Mouse (Mus musculus) T-helper 2 cell (primary cell): ENCODE results near the gene Sypl2.
"Not testable (repeated sequence)": the region's sequence is repeated elsewhere in the genome, so short reads cannot be mapped to it uniquely, and the experiment has no call there.

Source experiments
- in situ Hi-C: fragments of 300-600 bp; cut with MboI, MseI; formaldehyde crosslinking; loops from one replicate; pipeline ENCODE4 v1.15.1; 2025; ENCODE audit warnings: high pct_unique_total_duplicates

The Sypl2 gene

GRCm38 (mm10) chr3:108226558-108227350 is at the start of gene Sypl2:
Gene Sypl2 (minus strand): TSS chr3:108226648.
- in situ Hi-C loops, result no loop called here

DNA sequence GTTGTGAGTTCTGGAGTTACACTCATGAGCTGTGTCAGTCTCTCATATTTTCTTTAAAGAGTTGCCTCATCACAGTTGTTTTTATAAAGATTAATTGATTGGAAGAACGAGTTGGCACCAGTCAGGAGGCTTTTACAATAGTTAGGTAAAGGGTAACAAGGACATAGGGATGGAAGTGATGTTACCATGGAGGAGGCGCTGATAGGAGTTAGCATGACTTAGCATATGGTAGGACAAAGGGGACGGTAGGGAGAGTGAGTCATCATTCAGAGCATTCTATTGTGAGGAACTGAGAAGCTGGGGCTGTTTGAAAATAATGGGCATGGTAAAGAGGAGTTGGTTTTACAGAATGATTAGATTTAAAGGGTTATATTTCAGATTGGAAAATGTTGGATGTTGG is 32.9 kb upstream of the Sypl2 start:
- in situ Hi-C loops, result no loop called here

DNA sequence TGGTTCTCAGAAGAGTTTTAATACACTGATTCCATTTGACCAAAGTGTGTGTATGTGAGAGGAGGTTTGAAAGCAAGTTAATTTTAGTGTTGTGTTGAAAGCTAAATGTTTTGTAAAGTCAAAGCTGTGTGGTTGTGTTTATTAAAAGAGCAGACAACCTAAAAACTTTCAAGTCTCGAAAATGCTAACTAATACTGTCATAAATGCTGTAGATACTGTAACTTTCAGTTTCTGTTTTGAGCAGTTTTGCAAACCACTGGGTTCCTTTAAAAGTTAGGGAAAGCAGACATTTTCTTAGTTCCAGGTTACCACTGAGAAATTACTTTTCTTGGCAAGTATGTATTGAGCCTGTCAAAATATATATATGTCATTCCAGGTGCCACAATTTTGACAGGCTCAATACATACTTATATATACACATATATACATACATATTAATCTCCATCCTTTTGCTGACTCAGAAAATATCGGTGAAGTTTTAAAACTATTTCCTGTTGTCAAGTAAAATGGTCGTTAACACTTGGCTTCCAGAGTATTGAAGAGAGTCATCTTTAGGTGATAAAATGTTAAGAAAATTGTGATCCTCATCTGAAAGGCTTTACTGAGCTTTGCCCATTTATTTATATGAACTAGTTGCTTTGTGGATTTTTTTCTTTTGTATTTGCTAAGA is 31.5 kb upstream of the Sypl2 start:
- in situ Hi-C loops, result no loop called here

- in situ Hi-C loops, result no loop called here
Measured at GRCm38 (mm10) chr3:108256719-108257637, 30.5 kb upstream of the Sypl2 start, which contains the start of gene Psma5. Gene Psma5 (plus strand): TSS chr3:108256926.

DNA sequence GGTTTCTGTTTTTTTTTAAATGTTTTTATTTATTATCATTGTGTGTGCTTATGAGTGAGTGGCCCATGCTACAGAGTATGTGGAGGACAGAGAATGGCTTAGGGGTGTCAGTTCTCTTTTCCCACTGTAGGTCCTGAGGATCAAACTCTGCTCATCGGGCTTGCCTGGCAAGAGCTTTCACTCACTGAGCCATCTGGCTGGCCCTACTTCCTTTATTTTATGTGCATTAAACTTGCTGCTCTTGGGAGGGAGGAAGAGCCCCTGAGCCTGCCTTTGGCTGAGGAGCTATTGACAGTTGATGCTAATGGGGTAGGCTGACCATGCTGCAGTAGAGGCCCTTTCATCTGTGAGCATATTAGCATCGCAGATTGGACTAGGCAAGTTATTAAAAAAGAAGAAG is 20.4 kb upstream of the Sypl2 start:
- in situ Hi-C loops, result no loop called here

- in situ Hi-C loops, result no loop called here
Measured at GRCm38 (mm10) chr3:108241243-108241839, 14.9 kb upstream of the Sypl2 start.

DNA sequence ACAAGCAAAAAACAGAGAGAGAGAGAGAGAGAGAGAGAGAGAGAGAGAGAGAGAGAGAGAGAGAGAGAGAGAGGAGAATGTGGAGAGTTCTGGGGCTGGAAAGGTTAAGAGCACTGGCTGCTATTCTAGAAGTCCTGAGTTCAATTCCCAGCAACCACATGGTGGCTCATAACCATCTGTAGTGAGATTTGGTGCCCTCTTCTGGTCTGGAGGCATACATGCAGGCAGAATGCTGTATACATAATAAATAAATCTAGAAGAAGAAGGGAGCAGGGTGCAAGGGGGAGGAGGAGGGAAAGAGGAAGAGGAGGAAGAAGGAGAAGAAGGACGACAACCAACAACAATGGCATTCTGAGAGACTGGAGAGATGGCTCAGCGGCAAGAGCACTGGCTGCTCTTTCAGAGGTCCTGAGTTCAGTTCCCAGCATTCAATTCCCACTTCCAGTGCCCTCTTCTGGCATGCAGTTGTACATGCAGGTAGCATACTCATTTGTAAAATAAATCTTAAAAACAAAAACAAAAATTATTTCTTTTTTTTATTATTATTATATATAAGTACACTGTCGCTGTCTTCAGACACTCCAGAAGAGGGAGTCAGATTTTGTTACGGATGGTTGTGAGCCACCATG is 11.1 kb upstream of the Sypl2 start:
- in situ Hi-C loops, result not testable (repeated sequence)

DNA sequence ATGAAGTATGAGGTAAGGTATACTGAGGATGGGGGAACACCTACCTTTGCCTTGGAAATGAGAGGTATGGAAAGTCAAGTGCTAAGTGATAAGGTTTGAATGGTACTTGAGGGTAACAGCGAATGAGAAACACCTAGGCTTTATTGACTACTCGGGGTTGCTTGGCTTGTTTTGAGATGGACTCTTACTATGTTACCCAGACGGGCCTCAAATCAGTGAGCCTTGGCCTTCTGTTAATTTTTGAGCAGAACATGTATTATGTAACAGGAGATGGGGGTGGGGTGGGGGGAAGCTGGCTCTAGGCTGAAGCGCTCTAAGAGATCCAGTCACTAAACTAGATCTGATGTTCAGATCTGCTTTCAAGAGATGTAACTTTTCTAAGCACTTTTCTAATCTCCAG is 5.2 kb upstream of the Sypl2 start:
- in situ Hi-C loops, result no loop called here

DNA sequence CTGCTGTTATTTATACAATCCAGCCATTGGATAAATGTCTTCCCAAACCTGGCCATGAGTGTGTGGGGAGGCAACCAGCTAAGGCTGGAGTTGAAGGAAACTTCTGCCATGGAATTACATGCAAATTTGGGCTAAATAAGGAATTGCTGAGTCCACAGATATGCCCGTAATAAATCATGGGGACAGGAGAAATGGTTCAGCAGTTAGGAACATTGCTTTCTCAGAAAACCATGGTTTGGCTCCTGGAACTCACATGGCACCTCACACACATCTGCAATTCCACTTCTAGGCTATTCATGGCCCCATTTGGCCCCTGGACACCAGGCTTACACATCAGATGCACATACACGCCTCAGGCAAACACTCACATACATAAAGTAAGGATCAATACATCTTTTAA is 1.1 kb upstream of the Sypl2 start:
- in situ Hi-C loops, result no loop called here

- in situ Hi-C loops, result no loop called here
Measured at GRCm38 (mm10) chr3:108225711-108226557, 514 bp downstream of the Sypl2 start.

DNA sequence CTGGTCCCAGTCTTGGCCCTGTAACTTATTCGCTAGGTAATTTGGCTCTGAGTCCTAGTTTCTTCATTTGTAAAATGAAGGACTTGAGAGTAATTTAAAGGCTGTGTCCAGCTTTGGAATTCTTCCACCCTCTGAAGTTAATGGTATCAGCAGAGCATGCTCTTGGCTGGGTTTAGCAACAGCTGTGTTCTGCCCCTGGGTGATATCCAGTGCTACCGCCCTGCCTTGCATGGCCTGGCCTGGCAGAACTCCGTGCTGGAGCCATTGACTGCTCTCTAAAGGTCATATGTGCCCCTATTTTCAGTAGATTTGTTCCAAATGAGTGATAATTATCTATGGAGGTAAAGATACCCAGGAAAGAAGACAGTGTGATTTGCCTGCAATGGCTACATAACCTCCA is 5.8 kb downstream of the Sypl2 start:
- in situ Hi-C loops, result no loop called here

GRCm38 (mm10) chr3:108214734-108215133 is 11.7 kb downstream of the Sypl2 start:
- in situ Hi-C loops, result no loop called here

DNA sequence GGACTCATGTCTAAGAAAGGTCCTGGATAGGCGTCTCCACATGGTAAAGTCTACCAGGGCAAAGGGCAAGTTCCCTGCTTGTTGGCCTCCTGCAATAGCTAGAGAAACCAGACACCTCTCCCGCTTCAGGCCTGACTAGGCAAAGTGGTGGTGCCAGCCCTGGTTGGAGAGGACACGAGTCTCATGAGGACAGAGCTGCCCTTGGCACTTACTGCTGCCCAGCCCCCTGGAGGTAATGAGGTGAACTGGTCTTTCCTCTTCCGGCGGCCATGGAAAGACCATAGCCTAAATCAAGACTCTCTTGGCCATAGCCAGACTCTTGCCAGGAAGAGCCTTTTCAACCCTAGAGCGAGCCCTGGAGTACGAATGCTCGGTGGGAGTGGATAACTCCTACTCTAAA is 14.0 kb downstream of the Sypl2 start:
- in situ Hi-C loops, result no loop called here

DNA sequence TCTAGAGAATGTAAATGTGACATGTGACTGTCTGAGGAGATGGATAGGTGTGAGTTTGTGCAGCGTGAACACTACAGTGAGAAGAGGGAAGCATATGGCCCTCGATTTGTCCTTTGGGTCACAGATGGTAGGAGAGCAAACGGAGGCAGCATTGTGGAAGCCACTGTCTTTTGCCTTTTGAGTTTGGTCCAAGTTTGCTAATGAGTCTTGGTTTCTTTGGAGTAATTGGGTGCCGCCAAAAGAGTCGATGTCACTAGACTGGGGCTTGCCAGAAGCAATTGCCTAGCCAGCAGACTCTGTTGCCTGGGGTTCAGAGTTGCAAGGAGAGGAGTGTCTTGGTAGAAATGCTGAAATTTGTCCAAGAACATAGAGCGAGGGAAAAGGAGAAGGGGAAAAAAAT is 14.6 kb downstream of the Sypl2 start:
- in situ Hi-C loops, result no loop called here

- in situ Hi-C loops, result no loop called here
Measured at GRCm38 (mm10) chr3:108210771-108211139, 15.7 kb downstream of the Sypl2 start, which contains the start of gene Atxn7l2. Gene Atxn7l2 (minus strand): TSS chr3:108210934.

DNA sequence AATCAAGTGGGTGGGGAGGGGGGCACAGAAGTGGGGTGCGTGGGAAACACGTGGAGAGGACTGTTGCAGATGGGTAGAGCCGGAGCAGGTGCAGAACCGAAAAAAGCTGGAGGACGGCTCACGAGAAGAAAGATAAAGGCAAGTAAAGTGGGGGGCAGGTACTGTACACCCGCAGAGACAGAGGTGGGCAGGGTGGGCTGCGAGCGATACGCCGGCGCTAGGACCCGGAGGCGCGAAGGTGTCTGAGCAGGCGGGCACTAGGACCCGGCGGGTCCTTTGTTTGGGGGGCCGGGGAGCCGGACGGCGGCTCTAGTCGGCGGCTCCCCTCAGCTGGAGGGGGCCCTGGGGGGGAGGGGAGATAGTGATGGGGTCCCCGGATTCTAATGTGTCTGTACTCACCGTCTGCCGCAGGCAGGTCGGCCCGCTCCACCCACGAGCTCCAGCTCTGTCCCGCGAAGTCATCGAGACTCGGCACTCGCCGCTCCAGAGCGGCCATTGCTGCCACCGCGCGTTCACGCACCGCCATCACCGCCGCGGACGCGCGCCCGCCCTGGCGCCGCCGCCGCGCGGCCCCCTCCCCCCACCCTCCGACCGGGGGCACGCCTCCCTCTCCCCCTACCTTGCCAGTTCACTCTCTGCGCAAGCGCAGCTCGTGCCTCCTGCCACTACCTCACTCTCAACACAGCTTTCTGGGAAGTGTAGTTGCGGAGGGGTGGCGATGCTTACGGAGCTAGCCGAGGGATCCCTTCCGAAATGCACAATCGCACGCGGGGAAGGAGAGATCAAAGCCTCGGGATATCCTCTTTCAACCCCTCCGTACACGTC is 16.3 kb downstream of the Sypl2 start:
- in situ Hi-C loops, result no loop called here

DNA sequence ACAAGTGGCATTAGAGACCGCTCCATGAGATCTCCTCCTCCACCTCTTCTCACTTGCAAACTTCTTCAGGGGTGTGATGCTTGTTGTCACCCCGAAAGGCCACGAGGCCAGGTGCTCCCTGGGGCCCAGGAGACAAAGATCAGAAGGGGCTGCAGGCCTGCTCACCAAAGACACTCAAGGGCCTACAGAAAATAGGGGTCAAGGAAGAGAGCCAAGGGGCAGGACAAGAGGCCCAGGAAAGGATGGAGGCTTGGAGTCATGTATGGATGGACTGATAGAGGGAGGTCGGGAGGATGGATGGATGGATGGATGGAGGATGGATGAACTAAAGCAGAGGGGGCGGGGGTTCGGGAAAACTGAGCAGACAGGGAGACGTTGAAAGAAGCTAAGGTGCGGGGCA is 16.9 kb downstream of the Sypl2 start:
- in situ Hi-C loops, result no loop called here

DNA sequence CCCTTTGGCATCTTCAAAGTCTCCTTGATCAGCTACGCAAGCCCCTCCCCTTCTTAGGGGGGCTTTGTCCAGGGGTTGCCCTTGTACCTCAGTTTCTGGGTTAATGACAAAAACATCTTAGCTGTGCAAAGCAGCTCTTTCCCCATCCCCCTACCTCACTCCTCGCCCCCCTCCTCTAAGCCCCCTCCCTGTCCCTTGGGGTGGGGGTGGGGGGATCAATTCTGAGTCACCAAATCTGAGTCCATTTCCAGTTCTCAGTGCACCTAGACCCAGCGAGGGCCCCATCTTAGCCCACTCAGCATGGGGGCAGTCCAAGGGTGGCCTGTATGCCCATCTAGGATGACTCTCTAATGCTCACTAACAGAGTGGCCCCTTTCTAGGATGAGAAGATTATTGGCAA is 17.4 kb downstream of the Sypl2 start:
- in situ Hi-C loops, result no loop called here

DNA sequence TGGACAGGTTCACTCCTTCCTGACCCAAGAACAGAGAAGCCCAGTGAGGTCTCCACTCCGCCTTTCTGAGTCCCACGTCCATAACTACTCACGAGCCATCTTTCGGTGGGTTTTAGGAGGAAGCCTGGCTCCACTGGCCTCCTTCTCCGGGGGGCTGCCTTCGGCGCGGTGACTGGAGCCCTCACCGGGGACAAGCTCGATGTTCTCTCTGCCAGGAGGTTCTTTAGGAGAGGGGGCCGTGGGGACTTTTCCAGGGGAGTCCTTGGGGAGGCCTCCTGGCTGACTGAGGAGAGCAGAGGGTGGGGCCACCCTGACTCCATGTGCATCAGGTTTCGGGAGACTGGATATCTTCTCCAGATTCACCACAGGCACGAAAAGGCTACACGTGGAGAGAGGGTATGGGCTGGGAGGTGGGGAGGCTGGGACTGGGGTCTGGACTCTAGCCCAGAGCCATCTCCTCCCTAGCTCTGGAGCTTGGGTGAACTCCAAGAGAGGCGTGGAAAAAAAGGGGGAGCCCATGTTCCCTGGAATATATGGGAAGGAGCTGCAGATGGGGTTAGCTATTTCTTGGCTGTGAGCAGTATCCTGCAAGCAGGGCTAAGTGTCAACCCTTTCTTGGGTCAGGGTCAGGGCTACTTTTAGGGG is 19.6 kb downstream of the Sypl2 start:
- in situ Hi-C loops, result no loop called here
